ENCODE assay signal across 14 mouse cellular contexts in genomic region chr17:28100669-28101068, GRCm38 (mm10). TPM values are rescaled to one million over a fixed set of nuclear protein-coding genes. Genes with fewer than 3 reads are reported as not detected.
A peak's percentile ranks its signal among the peaks of the same experiment; 100 is the strongest.
DNase-seq lines count a peak whose midpoint lies in the region; ATAC-seq lines count a peak whose summit lies in the region.
"Had no signal": no experiment of that assay in that cellular context is flagged by ENCODE, and none has a peak within 500 bp of the region (broad histone marks: within the 10 kb centered on the region; RNA-seq: fewer than 3 reads in every experiment).

No protein-coding gene starts in this region.

- peaks cover 24% of the 10 kb centered on the region for H3K4me1 ChIP-seq in kidney, embryonic 14.5 days (ENCODE audit: control insufficient read depth, insufficient read depth, low read length)
- peaks cover 6% of the 10 kb centered on the region; the same call in 1 of the 2 replicates for H3K4me1 ChIP-seq in neural tube, embryonic 12.5 days
- H3K4me1 ChIP-seq in hindbrain, embryonic 15.5 days (replicated peaks) = peaks cover 13% of the 10 kb centered on the region
- H3K4me1 ChIP-seq in neural tube, embryonic 15.5 days = peaks cover 26% of the 10 kb centered on the region
- H3K4me1 ChIP-seq: liver, embryonic 12.5 days had no signal

- no peak for ATAC-seq in kidney, embryonic 14.5 days (ENCODE audit: low FRiP score, low TSS enrichment)
- no peak for ATAC-seq in neural tube, embryonic 12.5 days (ENCODE audit: low FRiP score, low read depth)
- no peak for ATAC-seq in hindbrain, embryonic 15.5 days (ENCODE audit: low FRiP score, low read depth)
- ATAC-seq in neural tube, embryonic 15.5 days (ENCODE audit: low FRiP score) = no peak
- ATAC-seq in megakaryocyte progenitor cell, adult 5-6 weeks (replicated peaks; ENCODE audit: poor library complexity) = no peak
- ATAC-seq: liver, embryonic 12.5 days had no signal

- peak overlapping the region; percentile 78 for H3K27ac ChIP-seq in kidney, embryonic 14.5 days (ENCODE audit: low read depth, low read length)
- 0 out of 2 replicates have a peak overlapping the region, but pooled peaks have one; percentile 59 for H3K27ac ChIP-seq in neural tube, embryonic 12.5 days
- peak overlapping the region; percentile 46; the same call in 1 of the 2 replicates for H3K27ac ChIP-seq in hindbrain, embryonic 15.5 days (replicated peaks)
- peak overlapping the region; percentile 69 for H3K27ac ChIP-seq in neural tube, embryonic 15.5 days (replicated peaks)
- H3K27ac ChIP-seq: liver, embryonic 12.5 days; macrophage had no signal

- H3K4me3 ChIP-seq in kidney, embryonic 14.5 days (ENCODE audit: low read length) = no peak overlapping the region
- H3K4me3 ChIP-seq in neural tube, embryonic 12.5 days = no peak overlapping the region
- no peak overlapping the region for H3K4me3 ChIP-seq in hindbrain, embryonic 15.5 days
- no peak overlapping the region for H3K4me3 ChIP-seq in neural tube, embryonic 15.5 days (replicated peaks)
- H3K4me3 ChIP-seq: liver, embryonic 12.5 days had no signal

- WGBS in kidney, embryonic 14.5 days = 83% methylated on average over 1 of the region's 1 CpGs
- WGBS in neural tube, embryonic 12.5 days = 87% methylated on average over 1 of the region's 1 CpGs
- WGBS in hindbrain, embryonic 15.5 days = 90% methylated on average over 1 of the region's 1 CpGs
- 100% methylated on average over 1 of the region's 1 CpGs for WGBS in neural tube, embryonic 15.5 days

- no peak overlapping the region for H3K9ac ChIP-seq in kidney, embryonic 14.5 days (ENCODE audit: low read depth, low read length)
- no peak overlapping the region for H3K9ac ChIP-seq in neural tube, embryonic 12.5 days
- H3K9ac ChIP-seq in hindbrain, embryonic 15.5 days = no peak overlapping the region
- H3K9ac ChIP-seq in neural tube, embryonic 15.5 days (replicated peaks) = no peak overlapping the region
- H3K9ac ChIP-seq: liver, embryonic 12.5 days had no signal

- no peak overlapping the region for H3K4me2 ChIP-seq in kidney, embryonic 14.5 days (replicated peaks; ENCODE audit: low read depth, low read length)
- no peak overlapping the region for H3K4me2 ChIP-seq in neural tube, embryonic 12.5 days (replicated peaks)
- no peak overlapping the region for H3K4me2 ChIP-seq in hindbrain, embryonic 15.5 days
- no peak overlapping the region for H3K4me2 ChIP-seq in neural tube, embryonic 15.5 days
- H3K4me2 ChIP-seq: liver, embryonic 12.5 days had no signal

- H3K9me3 ChIP-seq in kidney, embryonic 14.5 days (ENCODE audit: control insufficient read depth, low read length) = no peaks in the 10 kb centered on the region
- no peaks in the 10 kb centered on the region for H3K9me3 ChIP-seq in neural tube, embryonic 12.5 days
- H3K9me3 ChIP-seq in hindbrain, embryonic 15.5 days = no peaks in the 10 kb centered on the region
- H3K9me3 ChIP-seq in neural tube, embryonic 15.5 days (replicated peaks) = no peaks in the 10 kb centered on the region

- H3K36me3 ChIP-seq in kidney, embryonic 14.5 days (ENCODE audit: control insufficient read depth, insufficient read depth, low read length) = no peaks in the 10 kb centered on the region
- no peaks in the 10 kb centered on the region for H3K36me3 ChIP-seq in neural tube, embryonic 12.5 days
- no peaks in the 10 kb centered on the region for H3K36me3 ChIP-seq in hindbrain, embryonic 15.5 days
- H3K36me3 ChIP-seq in neural tube, embryonic 15.5 days = no peaks in the 10 kb centered on the region
- H3K36me3 ChIP-seq: liver, embryonic 12.5 days had no signal

- no peaks in the 10 kb centered on the region for H3K27me3 ChIP-seq in kidney, embryonic 14.5 days (ENCODE audit: control insufficient read depth, insufficient read depth, low read length)
- no peaks in the 10 kb centered on the region for H3K27me3 ChIP-seq in neural tube, embryonic 12.5 days (replicated peaks)
- no peaks in the 10 kb centered on the region for H3K27me3 ChIP-seq in hindbrain, embryonic 15.5 days
- H3K27me3 ChIP-seq in neural tube, embryonic 15.5 days (replicated peaks) = no peaks in the 10 kb centered on the region

- no peak for DNase-seq in kidney, adult 18-20 months
- no peak for DNase-seq in neural tube, embryonic 10.5 days (ENCODE audit: extremely low spot score, low spot score)
- no peak for DNase-seq in frontal cortex, postnatal 14 days (ENCODE audit: low spot score in 2 of 2)
- DNase-seq: cerebellum, adult 9-11 months; heart, postnatal 4 days; retina, postnatal 1 day; spleen, adult 18-20 months had no signal

RNA-seq across cellular contexts. Expression of gene Tcp11, which starts 20.2 kb away (rescaled TPM):
- polyA plus RNA-seq in kidney, embryonic 14.5 days (2014; fragmentation: Nextera tagmentation; extraction: Ambion mirVana) = 4.9 and 5.8 TPM in 2 replicates
- polyA plus RNA-seq in neural tube, embryonic 12.5 days (2016; fragmentation: Nextera tagmentation; extraction: Ambion mirVana) = 1.3 and 1.4 TPM in 2 replicates
- polyA plus RNA-seq in hindbrain, embryonic 15.5 days (2015; fragmentation: Nextera tagmentation; extraction: Ambion mirVana) = 1.5 TPM in 2 replicates
- 1.4 and 1.8 TPM in 2 replicates for polyA plus RNA-seq in neural tube, embryonic 15.5 days (2015; fragmentation: Nextera tagmentation; extraction: Ambion mirVana)
- total RNA-seq in megakaryocyte progenitor cell, adult 5-6 weeks (2015) = 0.67 and 1.4 TPM in 2 replicates
- total RNA-seq in megakaryocyte progenitor cell, adult 5-6 weeks (2017) = 2.4 and 2.5 TPM in 2 replicates
- polyA plus RNA-seq: macrophage had no signal

RNA-seq across cellular contexts. Expression of gene Scube3, which starts 41.3 kb away (rescaled TPM):
- polyA plus RNA-seq in kidney, embryonic 14.5 days (2014; fragmentation: Nextera tagmentation; extraction: Ambion mirVana) = 20.5 and 31.3 TPM in 2 replicates
- polyA plus RNA-seq in neural tube, embryonic 12.5 days (2016; fragmentation: Nextera tagmentation; extraction: Ambion mirVana) = 6.8 and 7.3 TPM in 2 replicates
- 3.7 and 4.4 TPM in 2 replicates for polyA plus RNA-seq in hindbrain, embryonic 15.5 days (2015; fragmentation: Nextera tagmentation; extraction: Ambion mirVana)
- polyA plus RNA-seq in neural tube, embryonic 15.5 days (2015; fragmentation: Nextera tagmentation; extraction: Ambion mirVana) = 3.6 and 4.6 TPM in 2 replicates
- total RNA-seq in megakaryocyte progenitor cell, adult 5-6 weeks (2015) = 0.02 and 0.07 TPM in 2 replicates
- 0.08 and 0.14 TPM in 2 replicates for total RNA-seq in megakaryocyte progenitor cell, adult 5-6 weeks (2017)
